Mouse (Mus musculus) neural tube, embryonic 11.5 days (tissue): Measurements from ENCODE around the gene Mmel1. TPM values are rescaled to one million over a fixed set of nuclear protein-coding genes. Genes with fewer than 3 reads are reported as not detected.

Experiments used
- ATAC-seq: fragments of 200-750 bp; cut with Nextera tagmentation; 2 replicates; pipeline ENCODE4 v1.8.0; 2017; ENCODE audit warnings: moderate number of reproducible peaks, mild to moderate bottlenecking, moderate TSS enrichment, moderate library complexity; ENCODE audit not compliant: insufficient read depth, low FRiP score, low TSS enrichment
- DNase-seq: peaks from one replicate; pipeline ENCODE4 v3.0.0-alpha.2; 2015; ENCODE audit warnings: low spot score
- H3K27ac ChIP-seq: fragments of 300-500 bp; sonication (generic); 2 replicates; pipeline ENCODE4 v1.5.1; 2014; ENCODE audit warnings: low read depth, mild to moderate bottlenecking, low read length
- H3K27me3 ChIP-seq: fragments of 300-500 bp; sonication (generic); 2 replicates; pipeline ENCODE4 v1.6.1; 2014; ENCODE audit warnings: mild to moderate bottlenecking, low read length, mixed read lengths; ENCODE audit not compliant: control insufficient read depth, insufficient read depth
- H3K36me3 ChIP-seq: fragments of 300-500 bp; sonication (generic); 2 replicates; pipeline ENCODE4 v1.6.1; 2014; ENCODE audit warnings: mild to moderate bottlenecking, low read length, moderate library complexity, mixed read lengths; ENCODE audit not compliant: control insufficient read depth, insufficient read depth
- H3K4me1 ChIP-seq: fragments of 300-500 bp; sonication (generic); 2 replicates; pipeline ENCODE4 v1.6.1; 2014; ENCODE audit warnings: low read length, mixed read lengths; ENCODE audit not compliant: control insufficient read depth, insufficient read depth
- H3K4me2 ChIP-seq: fragments of 300-500 bp; sonication (generic); 2 replicates; pipeline ENCODE4 v1.6.1; 2014; ENCODE audit warnings: low read depth, mild to moderate bottlenecking, moderate library complexity
- H3K4me3 ChIP-seq: fragments of 300-500 bp; sonication (generic); 2 replicates; pipeline ENCODE4 v1.5.1; 2014; ENCODE audit warnings: low read depth, low read length
- H3K9ac ChIP-seq: fragments of 300-500 bp; sonication (generic); 2 replicates; pipeline ENCODE4 v1.6.1; 2014; ENCODE audit warnings: mild to moderate bottlenecking, low read length
- H3K9me3 ChIP-seq: fragments of 300-500 bp; sonication (generic); 2 replicates; pipeline ENCODE4 v1.6.1; 2016; ENCODE audit warnings: low read length; ENCODE audit not compliant: control insufficient read depth
- WGBS: fragments of 180-500 bp; shearing (Covaris S2); extraction: QIAGEN DNeasy Blood & Tissue Kit; methylation state at CpG from one replicate; pipeline ENCODE4 v1.1.7; 2014; 5-methylcytosine and 5-hydroxymethylcytosine counted together
- polyA plus RNA-seq: library from polyadenylated mRNA; unstranded; fragments of >200 nt; fragmentation: Nextera tagmentation; extraction: Ambion mirVana; gene quantifications from 2 replicates; pipeline ENCODE4 v1.2.1, GENCODE M21; 2014

Gene Mmel1
- polyA plus RNA-seq, 1 experiment from 2014 or later: 0.50 TPM

DNA sequence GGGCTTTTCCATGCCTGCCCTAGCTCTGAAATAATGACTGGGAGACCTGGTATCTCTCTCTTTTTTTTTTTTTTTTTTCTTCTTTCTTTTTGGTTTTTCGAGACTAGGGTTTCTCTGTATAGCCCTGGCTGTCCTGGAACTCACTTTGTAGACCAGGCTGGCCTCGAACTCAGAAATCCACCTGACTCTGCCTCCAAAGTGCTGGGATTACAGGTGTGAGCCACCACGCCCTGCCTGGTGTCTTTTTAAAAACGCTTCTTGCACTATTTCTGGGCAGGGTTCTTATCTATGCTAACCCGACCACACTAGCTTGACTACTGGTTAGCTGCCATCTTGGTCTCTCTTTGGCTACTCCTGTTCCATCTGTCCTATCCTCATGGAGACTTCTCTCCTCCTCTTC, 39.1 kb downstream of the Mmel1 start:
- Histone ChIP-seq H3K4me2 (no peak overlapping the region), H3K4me3 (no peak overlapping the region), H3K36me3 (no peaks in the 10 kb centered on the region), H3K4me1 (no peaks in the 10 kb centered on the region), H3K9ac (no peak overlapping the region), H3K27me3 (no peaks in the 10 kb centered on the region), H3K27ac (no peak overlapping the region), H3K9me3 (no peaks in the 10 kb centered on the region)
- DNase-seq (no peak), ATAC-seq (no peak)
- 92% methylated on average over 5 of the region's 5 CpGs for WGBS

GRCm38 (mm10) chr4:154910606-154911522, 41.5 kb downstream of the Mmel1 start:
- Histone ChIP-seq H3K27me3 (no peaks in the 10 kb centered on the region), H3K4me3 (no peak overlapping the region), H3K4me1 (no peaks in the 10 kb centered on the region), H3K36me3 (no peaks in the 10 kb centered on the region), H3K9me3 (no peaks in the 10 kb centered on the region), H3K27ac (no peak overlapping the region), H3K9ac (no peak overlapping the region), H3K4me2 (no peak overlapping the region)
- no peak for DNase-seq
- no peak for ATAC-seq
- 34% methylated on average over 15 of the region's 15 CpGs for WGBS

DNA sequence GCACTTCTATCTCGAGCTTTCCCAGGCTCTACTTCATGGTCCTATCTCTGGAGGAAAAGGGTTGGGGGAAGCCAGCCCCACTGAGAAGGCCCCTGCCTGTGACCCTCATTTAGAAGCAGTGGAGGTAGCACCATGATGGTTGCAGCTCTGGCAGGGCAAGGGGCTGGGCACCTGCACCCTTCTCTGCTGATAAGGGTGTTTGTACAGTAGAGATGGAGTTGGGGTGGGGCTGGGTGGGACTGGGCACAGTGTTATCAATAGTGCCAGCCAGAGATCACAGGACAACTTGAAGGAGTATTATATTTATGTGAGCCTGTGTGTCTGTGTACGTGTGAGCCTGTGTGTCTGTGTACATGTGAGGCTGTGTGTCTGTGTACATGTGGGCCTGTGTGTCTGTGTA, 42.3 kb downstream of the Mmel1 start:
- H3K27ac ChIP-seq: no peak overlapping the region
- H3K27me3 ChIP-seq: no peaks in the 10 kb centered on the region
- no peaks in the 10 kb centered on the region for H3K9me3 ChIP-seq
- no peak overlapping the region for H3K9ac ChIP-seq
- no peaks in the 10 kb centered on the region for H3K36me3 ChIP-seq
- ATAC-seq: no peak
- H3K4me3 ChIP-seq: no peak overlapping the region
- no peak for DNase-seq
- no peak overlapping the region for H3K4me2 ChIP-seq
- 59% methylated on average over 2 of the region's 2 CpGs for WGBS
- H3K4me1 ChIP-seq: no peaks in the 10 kb centered on the region

- Histone ChIP-seq H3K9ac (no peak overlapping the region), H3K27me3 (no peaks in the 10 kb centered on the region), H3K4me2 (no peak overlapping the region), H3K27ac (no peak overlapping the region), H3K36me3 (no peaks in the 10 kb centered on the region), H3K4me1 (no peaks in the 10 kb centered on the region), H3K9me3 (no peaks in the 10 kb centered on the region), H3K4me3 (no peak overlapping the region)
- 94% methylated on average over 3 of the region's 3 CpGs for WGBS
- DNase-seq (no peak), ATAC-seq (no peak)
These were observed 44.5 kb downstream of the Mmel1 start for GRCm38 (mm10) chr4:154913845-154914244.

GRCm38 (mm10) chr4:154914252-154914651, 44.9 kb downstream of the Mmel1 start:
- no peak for DNase-seq
- no peak overlapping the region for H3K4me3 ChIP-seq
- 93% methylated on average over 4 of the region's 4 CpGs for WGBS
- H3K9me3 ChIP-seq: no peaks in the 10 kb centered on the region
- ATAC-seq: no peak
- no peaks in the 10 kb centered on the region for H3K27me3 ChIP-seq
- no peak overlapping the region for H3K4me2 ChIP-seq
- no peak overlapping the region for H3K9ac ChIP-seq
- H3K4me1 ChIP-seq: no peaks in the 10 kb centered on the region
- H3K36me3 ChIP-seq: no peaks in the 10 kb centered on the region
- no peak overlapping the region for H3K27ac ChIP-seq

- Histone ChIP-seq H3K4me3 (no peak overlapping the region), H3K9me3 (no peaks in the 10 kb centered on the region), H3K27ac (no peak overlapping the region), H3K9ac (no peak overlapping the region), H3K4me2 (no peak overlapping the region), H3K27me3 (no peaks in the 10 kb centered on the region), H3K4me1 (no peaks in the 10 kb centered on the region), H3K36me3 (no peaks in the 10 kb centered on the region)
- no peak for DNase-seq
- no peak for ATAC-seq
- 80% methylated on average over 3 of the region's 3 CpGs for WGBS
These were observed 45.3 kb downstream of the Mmel1 start for GRCm38 (mm10) chr4:154914707-154915106.

GRCm38 (mm10) chr4:154915286-154915685, 45.9 kb downstream of the Mmel1 start:
- 85% methylated on average over 10 of the region's 10 CpGs for WGBS
- DNase-seq (no peak), ATAC-seq (no peak)
- no peak overlapping the region for H3K4me2 ChIP-seq
- H3K36me3 ChIP-seq: no peaks in the 10 kb centered on the region
- H3K4me1 ChIP-seq: no peaks in the 10 kb centered on the region
- no peak overlapping the region for H3K9ac ChIP-seq
- H3K27ac ChIP-seq: no peak overlapping the region
- H3K9me3 ChIP-seq: no peaks in the 10 kb centered on the region
- H3K4me3 ChIP-seq: no peak overlapping the region
- H3K27me3 ChIP-seq: no peaks in the 10 kb centered on the region

DNA sequence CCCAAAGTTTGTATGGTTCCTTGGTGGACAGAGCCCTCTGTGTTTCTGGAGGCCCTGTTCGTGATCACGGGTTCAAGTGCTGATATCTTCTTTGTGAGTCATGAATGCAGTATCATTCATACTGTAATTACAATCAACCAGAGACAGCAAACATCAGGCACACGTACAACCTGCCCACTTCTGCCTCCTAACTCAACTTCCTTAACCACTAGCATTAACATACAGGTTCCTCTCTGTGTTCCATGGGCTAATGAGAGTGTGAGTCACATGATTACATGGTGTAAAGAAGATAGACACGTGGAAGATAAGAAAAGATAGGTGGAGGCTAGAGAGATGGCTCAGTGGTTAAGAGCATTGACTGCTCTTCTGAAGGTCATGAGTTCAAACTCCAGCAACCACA, 47.3 kb downstream of the Mmel1 start:
- H3K9me3 ChIP-seq: no peaks in the 10 kb centered on the region
- ATAC-seq (no peak), DNase-seq (no peak)
- H3K9ac ChIP-seq: no peak overlapping the region
- H3K4me3 ChIP-seq: no peak overlapping the region
- H3K27me3 ChIP-seq: no peaks in the 10 kb centered on the region
- WGBS: 88% methylated on average over 4 of the region's 4 CpGs
- H3K4me2 ChIP-seq: no peak overlapping the region
- no peaks in the 10 kb centered on the region for H3K4me1 ChIP-seq
- no peaks in the 10 kb centered on the region for H3K36me3 ChIP-seq
- H3K27ac ChIP-seq: no peak overlapping the region

- Histone ChIP-seq H3K27me3 (no peaks in the 10 kb centered on the region), H3K4me3 (no peak overlapping the region), H3K4me1 (no peaks in the 10 kb centered on the region), H3K27ac (no peak overlapping the region), H3K9ac (no peak overlapping the region), H3K9me3 (no peaks in the 10 kb centered on the region), H3K36me3 (no peaks in the 10 kb centered on the region), H3K4me2 (no peak overlapping the region)
- ATAC-seq (no peak), DNase-seq (no peak)
- WGBS: 86% methylated on average over 4 of the region's 4 CpGs
These were observed 52.9 kb downstream of the Mmel1 start for GRCm38 (mm10) chr4:154922291-154922690.
